Mouse (Mus musculus): ENCODE data around the gene Slc4a11. TPM values are rescaled to one million over a fixed set of nuclear protein-coding genes. Genes with fewer than 3 reads are reported as not detected.

The Slc4a11 gene
- polyA plus RNA-seq, 1 experiment from 2014 or later: 1.8 TPM

DNA sequence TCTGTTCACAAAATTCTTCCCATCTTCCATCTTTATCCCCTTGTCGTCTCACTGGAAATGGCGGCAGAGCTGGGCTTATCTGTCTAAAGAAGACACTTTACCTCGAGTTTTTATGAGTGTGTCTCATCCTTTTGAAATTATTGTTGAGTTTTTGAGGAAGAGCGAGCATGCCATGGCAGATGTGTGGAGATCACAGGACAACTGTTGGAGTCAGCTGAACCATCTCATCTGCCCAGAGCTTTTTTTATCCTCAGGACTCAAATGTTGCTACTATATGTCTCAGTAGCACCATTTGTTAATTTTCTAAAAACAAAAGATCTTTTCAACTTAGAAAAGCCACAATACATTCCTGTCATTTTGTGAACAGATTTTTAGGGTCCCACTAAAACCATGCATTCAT, 52.1 kb downstream of the Slc4a11 start:
- no peaks in the 10 kb centered on the region for H3K9me3 ChIP-seq (ENCODE audit: control insufficient read depth, low read length)
- H3K27me3 ChIP-seq (replicated peaks; ENCODE audit: control insufficient read depth, insufficient read depth, low read length): no peaks in the 10 kb centered on the region
- H3K36me3 ChIP-seq (ENCODE audit: control insufficient read depth, insufficient read depth, low read length): no peaks in the 10 kb centered on the region
- H3K4me3 ChIP-seq (ENCODE audit: low read depth, low read length): no peak overlapping the region
- H3K4me2 ChIP-seq (ENCODE audit: low read depth, low read length): no peak overlapping the region
- DNase-seq (ENCODE audit: low spot score): no peak
- H3K4me1 ChIP-seq (ENCODE audit: control insufficient read depth, insufficient read depth, low read length): peaks cover 9% of the 10 kb centered on the region; the same call in 1 of the 2 replicates
- H3K27ac ChIP-seq (replicated peaks; ENCODE audit: low read depth, low read length): no peak overlapping the region
- no peak for ATAC-seq (ENCODE audit: low read depth)
- no peak overlapping the region for H3K9ac ChIP-seq (ENCODE audit: low read depth, low read length)
- 78% methylated on average over 4 of the region's 4 CpGs for WGBS

- Histone ChIP-seq H3K9ac (ENCODE audit: low read depth, low read length) (peak within 1 kb of the TSS; percentile 74), H3K9me3 (ENCODE audit: control insufficient read depth, low read length) (no peaks in the 10 kb centered on the region), H3K27ac (replicated peaks; ENCODE audit: low read depth, low read length) (no peak within 1 kb of the TSS), H3K4me1 (ENCODE audit: control insufficient read depth, insufficient read depth, low read length) (peaks cover 9% of the 10 kb centered on the region; the same call in 1 of the 2 replicates), H3K4me3 (ENCODE audit: low read depth, low read length) (peak within 1 kb of the TSS; percentile 76), H3K4me2 (ENCODE audit: low read depth, low read length) (peak within 1 kb of the TSS; percentile 96), H3K36me3 (ENCODE audit: control insufficient read depth, insufficient read depth, low read length) (no peaks in the 10 kb centered on the region), H3K27me3 (replicated peaks; ENCODE audit: control insufficient read depth, insufficient read depth, low read length) (peaks cover 2% of the 10 kb centered on the region)
- ATAC-seq (ENCODE audit: low read depth) (peak; percentile 93), DNase-seq (ENCODE audit: low spot score) (peak; percentile 95)
- WGBS: 5% methylated on average over 20 of the region's 40 CpGs
Measured at GRCm38 (mm10) chr2:130642684-130643369, 54.5 kb downstream of the Slc4a11 start, which contains the start of gene Lzts3. Lzts3 (minus strand) TSS chr2:130642803.

DNA sequence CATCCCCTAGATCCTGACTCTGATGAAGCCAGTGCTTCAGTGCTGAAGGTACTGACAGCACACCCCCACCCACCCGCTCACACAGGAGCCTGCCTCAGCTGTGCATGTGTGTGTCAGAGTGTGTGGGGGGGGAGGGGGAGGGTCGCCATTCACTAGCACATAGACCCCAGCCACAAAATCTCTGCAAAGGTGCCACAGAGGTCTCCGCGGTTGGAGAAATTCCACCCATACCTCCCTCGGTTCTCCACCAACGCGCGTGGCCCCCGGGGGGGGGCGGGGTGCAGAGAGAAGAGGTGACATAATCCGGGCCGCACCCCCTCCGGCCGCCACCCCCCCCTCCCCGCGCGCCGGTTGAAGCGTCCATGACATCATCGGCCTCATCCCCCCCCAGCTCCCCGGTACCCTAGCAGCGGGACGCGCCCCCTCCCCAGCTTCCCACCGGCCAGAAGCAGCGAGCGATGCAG, 55.1 kb downstream of the Slc4a11 start:
- H3K27me3 ChIP-seq (replicated peaks; ENCODE audit: control insufficient read depth, insufficient read depth, low read length): peaks cover 6% of the 10 kb centered on the region
- H3K4me2 ChIP-seq (ENCODE audit: low read depth, low read length): peak overlapping the region; percentile 96
- no peaks in the 10 kb centered on the region for H3K36me3 ChIP-seq (ENCODE audit: control insufficient read depth, insufficient read depth, low read length)
- peaks cover 9% of the 10 kb centered on the region; the same call in 1 of the 2 replicates for H3K4me1 ChIP-seq (ENCODE audit: control insufficient read depth, insufficient read depth, low read length)
- H3K27ac ChIP-seq (replicated peaks; ENCODE audit: low read depth, low read length): no peak overlapping the region
- no peak for DNase-seq (ENCODE audit: low spot score)
- 1% methylated on average over 15 of the region's 27 CpGs for WGBS
- peak overlapping the region; percentile 76 for H3K4me3 ChIP-seq (ENCODE audit: low read depth, low read length)
- no peaks in the 10 kb centered on the region for H3K9me3 ChIP-seq (ENCODE audit: control insufficient read depth, low read length)
- peak overlapping the region; percentile 74 for H3K9ac ChIP-seq (ENCODE audit: low read depth, low read length)
- ATAC-seq (ENCODE audit: low read depth): peak; percentile 59

DNA sequence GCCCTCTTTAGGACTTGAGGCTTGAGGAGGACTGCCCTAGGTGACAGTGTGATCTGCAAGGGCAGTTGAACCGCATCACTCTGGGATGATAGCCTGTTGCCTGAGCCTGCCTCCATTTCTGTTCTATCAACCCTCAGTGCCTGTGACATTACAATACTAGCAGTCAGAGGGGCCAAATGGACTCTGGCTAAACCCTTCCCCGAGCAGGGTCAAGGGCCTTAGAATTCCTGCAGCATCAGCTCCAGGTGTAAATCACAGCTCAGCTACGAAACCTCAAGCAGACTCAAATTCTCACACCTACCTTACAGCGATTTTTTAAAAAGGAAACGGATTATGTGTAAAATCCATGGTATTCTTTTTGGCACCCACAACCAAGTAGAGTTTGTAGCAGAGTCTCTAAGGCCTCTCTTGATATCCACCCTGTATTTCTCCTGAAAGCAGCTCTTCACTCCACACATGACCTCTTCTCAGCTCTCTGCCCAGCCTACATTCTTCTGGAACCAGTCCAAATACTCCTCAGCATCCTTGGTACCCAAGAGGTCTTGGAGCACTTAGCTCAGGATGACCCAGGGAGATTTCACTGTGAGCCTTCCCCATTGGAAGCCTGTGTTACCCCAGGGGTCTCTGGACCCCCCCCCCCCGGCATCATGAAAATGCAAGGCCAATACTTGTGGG, 55.8 kb downstream of the Slc4a11 start:
- H3K9me3 ChIP-seq (ENCODE audit: control insufficient read depth, low read length): no peaks in the 10 kb centered on the region
- H3K27ac ChIP-seq (replicated peaks; ENCODE audit: low read depth, low read length): no peak overlapping the region
- H3K36me3 ChIP-seq (ENCODE audit: control insufficient read depth, insufficient read depth, low read length): no peaks in the 10 kb centered on the region
- no peak overlapping the region for H3K9ac ChIP-seq (ENCODE audit: low read depth, low read length)
- ATAC-seq (ENCODE audit: low read depth): no peak
- peak overlapping the region; percentile 96 for H3K4me2 ChIP-seq (ENCODE audit: low read depth, low read length)
- DNase-seq (ENCODE audit: low spot score): no peak
- WGBS: 70% methylated on average over 6 of the region's 6 CpGs
- H3K27me3 ChIP-seq (replicated peaks; ENCODE audit: control insufficient read depth, insufficient read depth, low read length): peaks cover 14% of the 10 kb centered on the region
- H3K4me1 ChIP-seq (ENCODE audit: control insufficient read depth, insufficient read depth, low read length): peaks cover 9% of the 10 kb centered on the region; the same call in 1 of the 2 replicates
- peak overlapping the region; percentile 76 for H3K4me3 ChIP-seq (ENCODE audit: low read depth, low read length)

- no peak overlapping the region for H3K4me3 ChIP-seq (ENCODE audit: low read depth, low read length)
Measured at GRCm38 (mm10) chr2:130639276-130639675, 58.0 kb downstream of the Slc4a11 start.

GRCm38 (mm10) chr2:130638101-130638611, 59.2 kb downstream of the Slc4a11 start:
- Histone ChIP-seq H3K4me1 (ENCODE audit: control insufficient read depth, insufficient read depth, low read length) (peaks cover 25% of the 10 kb centered on the region), H3K9me3 (ENCODE audit: control insufficient read depth, low read length) (no peaks in the 10 kb centered on the region), H3K27ac (replicated peaks; ENCODE audit: low read depth, low read length) (no peak overlapping the region), H3K36me3 (ENCODE audit: control insufficient read depth, insufficient read depth, low read length) (no peaks in the 10 kb centered on the region), H3K9ac (ENCODE audit: low read depth, low read length) (no peak overlapping the region), H3K4me2 (ENCODE audit: low read depth, low read length) (no peak overlapping the region), H3K27me3 (replicated peaks; ENCODE audit: control insufficient read depth, insufficient read depth, low read length) (peaks cover 44% of the 10 kb centered on the region), H3K4me3 (ENCODE audit: low read depth, low read length) (no peak overlapping the region)
- ATAC-seq (ENCODE audit: low read depth) (no peak; the same call in 1 of the 2 replicates), DNase-seq (ENCODE audit: low spot score) (no peak)
- 31% methylated on average over 16 of the region's 16 CpGs for WGBS

More at GRCm38 (mm10) chr2:130639276-130639675, 58.0 kb downstream of the Slc4a11 start:
- 73% methylated on average over 6 of the region's 6 CpGs for WGBS
- DNase-seq (ENCODE audit: low spot score) (no peak), ATAC-seq (ENCODE audit: low read depth) (no peak)
- peaks cover 35% of the 10 kb centered on the region for H3K27me3 ChIP-seq (replicated peaks; ENCODE audit: control insufficient read depth, insufficient read depth, low read length)
- H3K9me3 ChIP-seq (ENCODE audit: control insufficient read depth, low read length): no peaks in the 10 kb centered on the region
- no peaks in the 10 kb centered on the region for H3K36me3 ChIP-seq (ENCODE audit: control insufficient read depth, insufficient read depth, low read length)
- peaks cover 23% of the 10 kb centered on the region for H3K4me1 ChIP-seq (ENCODE audit: control insufficient read depth, insufficient read depth, low read length)
- H3K4me2 ChIP-seq (ENCODE audit: low read depth, low read length): no peak overlapping the region
- H3K9ac ChIP-seq (ENCODE audit: low read depth, low read length): no peak overlapping the region
- H3K27ac ChIP-seq (replicated peaks; ENCODE audit: low read depth, low read length): no peak overlapping the region

GRCm38 (mm10) chr2:130635847-130636246, 61.5 kb downstream of the Slc4a11 start:
- Histone ChIP-seq H3K4me3 (ENCODE audit: low read depth, low read length) (peak overlapping the region; percentile 45), H3K9me3 (ENCODE audit: control insufficient read depth, low read length) (no peaks in the 10 kb centered on the region), H3K9ac (ENCODE audit: low read depth, low read length) (0 out of 2 replicates have a peak overlapping the region, but pooled peaks have one; percentile 70), H3K4me1 (ENCODE audit: control insufficient read depth, insufficient read depth, low read length) (peaks cover 15% of the 10 kb centered on the region), H3K27me3 (replicated peaks; ENCODE audit: control insufficient read depth, insufficient read depth, low read length) (peaks cover 44% of the 10 kb centered on the region), H3K27ac (replicated peaks; ENCODE audit: low read depth, low read length) (no peak overlapping the region), H3K36me3 (ENCODE audit: control insufficient read depth, insufficient read depth, low read length) (no peaks in the 10 kb centered on the region), H3K4me2 (ENCODE audit: low read depth, low read length) (peak overlapping the region; percentile 84)
- WGBS: 22% methylated on average over 20 of the region's 21 CpGs
- peak; percentile 22; the same call in 1 of the 2 replicates for ATAC-seq (ENCODE audit: low read depth)
- DNase-seq (ENCODE audit: low spot score): peak; percentile 35

GRCm38 (mm10) chr2:130634739-130635411, 62.4 kb downstream of the Slc4a11 start:
- peak overlapping the region; percentile 84 for H3K4me2 ChIP-seq (ENCODE audit: low read depth, low read length)
- no peaks in the 10 kb centered on the region for H3K36me3 ChIP-seq (ENCODE audit: control insufficient read depth, insufficient read depth, low read length)
- H3K27ac ChIP-seq (replicated peaks; ENCODE audit: low read depth, low read length): no peak overlapping the region
- H3K4me3 ChIP-seq (ENCODE audit: low read depth, low read length): peak overlapping the region; percentile 45
- peaks cover 15% of the 10 kb centered on the region for H3K4me1 ChIP-seq (ENCODE audit: control insufficient read depth, insufficient read depth, low read length)
- peak overlapping the region; percentile 70 for H3K9ac ChIP-seq (ENCODE audit: low read depth, low read length)
- H3K9me3 ChIP-seq (ENCODE audit: control insufficient read depth, low read length): no peaks in the 10 kb centered on the region
- H3K27me3 ChIP-seq (replicated peaks; ENCODE audit: control insufficient read depth, insufficient read depth, low read length): peaks cover 44% of the 10 kb centered on the region
- DNase-seq (ENCODE audit: low spot score) (peak; percentile 49), ATAC-seq (ENCODE audit: low read depth) (peak; percentile 53)
- 1% methylated on average over 35 of the region's 38 CpGs for WGBS
